Mouse (Mus musculus): ENCODE data around the gene Foxred2.
A peak's percentile ranks its signal among the peaks of the same experiment; 100 is the strongest.

The Foxred2 gene

DNA sequence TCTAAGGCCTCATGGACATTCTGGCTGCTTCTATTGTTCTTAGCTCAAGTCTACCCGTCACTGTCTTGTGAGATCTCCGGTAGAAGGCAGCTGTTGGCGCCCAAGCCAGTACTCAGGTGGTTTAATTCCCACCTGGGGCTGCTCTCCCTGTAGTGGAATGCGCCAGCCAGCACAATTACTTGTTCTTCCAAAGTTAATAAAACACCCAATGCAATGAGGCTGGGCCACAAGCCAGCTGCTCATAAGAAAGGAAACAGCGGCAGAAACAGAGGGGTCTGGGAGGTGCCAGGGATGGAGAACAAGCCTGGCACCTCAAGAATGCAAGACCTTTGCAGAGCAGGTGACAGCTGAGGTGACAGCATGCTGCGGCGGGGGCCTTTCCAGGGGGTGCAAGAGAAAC is 7.5 kb downstream of the Foxred2 start:
- DNase-seq (ENCODE audit: low spot score in 2 of 2), result no peak

DNA sequence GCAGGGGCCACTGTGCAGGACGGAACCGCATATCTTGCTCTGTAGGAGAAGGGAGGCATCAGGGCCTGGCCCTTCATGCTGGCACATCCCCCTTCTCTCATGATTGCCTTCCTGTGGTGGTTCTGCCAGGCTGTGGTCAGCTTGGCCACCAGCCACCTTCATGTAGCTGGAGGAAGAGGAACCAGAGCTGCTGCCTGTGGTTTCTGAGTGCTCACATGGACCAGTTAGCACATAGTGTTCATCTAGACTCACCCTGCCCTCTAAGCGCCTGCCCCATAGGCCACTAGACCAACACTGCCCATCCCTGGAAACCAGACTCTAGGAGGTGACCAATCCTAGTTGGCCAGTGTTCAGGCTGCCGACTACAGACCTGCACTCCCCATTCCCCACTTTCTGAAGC is 10.8 kb downstream of the Foxred2 start:
- peak; percentile 58 to 61 for DNase-seq (ENCODE audit: low spot score in 2 of 2)

DNA sequence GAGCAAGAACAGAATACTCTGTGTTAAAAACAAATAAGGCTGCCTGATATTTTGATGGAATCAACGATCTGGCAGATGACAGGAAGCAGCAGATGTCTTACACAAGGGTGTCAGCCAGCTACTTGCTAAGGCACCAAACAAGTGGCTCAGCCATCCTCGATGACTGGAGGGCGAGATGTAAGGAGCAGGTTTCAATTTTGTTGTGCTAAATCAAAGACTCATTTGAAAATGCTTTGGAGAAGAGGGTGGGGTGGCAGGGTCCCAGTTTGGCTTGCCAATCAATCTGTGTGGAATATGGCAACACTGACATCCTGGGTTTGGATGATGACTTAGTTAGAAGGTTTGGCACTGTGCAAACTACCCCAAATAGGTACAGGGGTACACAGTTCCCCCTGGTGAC is 15.0 kb downstream of the Foxred2 start:
- DNase-seq (ENCODE audit: low spot score in 2 of 2), result no peak

DNA sequence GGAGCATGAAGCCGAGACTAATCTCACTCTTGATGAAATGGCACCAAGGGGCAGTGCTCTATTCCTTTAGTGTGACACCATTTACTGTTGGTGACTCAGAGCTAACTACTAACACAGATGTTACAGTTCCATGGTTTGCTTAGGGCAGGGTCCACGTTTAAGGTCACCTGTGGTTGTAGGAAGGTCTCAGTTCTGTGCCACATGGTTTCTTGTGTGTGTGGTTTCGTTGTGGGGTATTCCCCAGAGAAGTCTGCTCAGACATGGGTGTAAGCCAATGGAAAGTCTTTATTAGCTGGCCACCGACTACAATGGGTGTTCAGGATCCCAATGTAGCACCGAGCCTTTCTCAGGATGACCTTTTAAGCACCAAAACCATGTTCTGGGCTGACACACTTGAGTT is 18.0 kb downstream of the Foxred2 start:
- DNase-seq (ENCODE audit: low spot score in 2 of 2), result no peak

DNA sequence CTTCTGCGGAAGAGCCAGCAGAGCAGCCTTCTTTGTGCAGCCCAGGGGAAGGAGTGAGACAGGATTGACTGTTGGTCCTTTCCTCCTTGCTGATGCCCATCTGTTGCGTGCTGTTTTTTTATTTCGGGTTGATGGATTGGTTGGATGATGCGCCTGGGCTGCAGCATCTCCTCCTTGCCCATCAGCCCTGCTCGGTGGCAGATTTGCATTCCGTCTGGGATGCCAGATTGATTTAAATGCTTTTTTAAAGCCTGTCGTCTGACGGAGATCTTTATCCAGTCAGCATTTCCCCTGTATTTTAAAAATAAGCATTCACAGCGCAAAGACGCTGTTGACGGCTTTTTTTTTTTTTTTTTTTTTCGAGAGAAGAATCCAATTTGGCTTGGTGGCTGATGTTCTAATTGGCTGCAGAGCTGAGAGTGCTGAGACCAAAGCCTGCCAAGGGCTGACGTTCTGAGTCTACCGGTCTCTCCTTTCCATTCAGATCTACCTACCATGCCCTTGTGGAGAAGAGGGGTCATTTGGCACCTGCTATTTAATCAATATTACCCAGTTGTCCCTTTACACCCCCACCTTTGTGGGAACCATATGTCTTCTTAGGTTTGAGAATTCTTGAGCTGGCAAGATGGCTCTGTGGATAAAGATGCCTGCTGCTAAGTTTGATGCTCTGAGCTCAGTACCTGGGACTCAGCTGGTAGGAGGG is 20.7 kb downstream of the Foxred2 start:
- peak; percentile 78 to 88 for DNase-seq (ENCODE audit: low spot score in 2 of 2)

DNA sequence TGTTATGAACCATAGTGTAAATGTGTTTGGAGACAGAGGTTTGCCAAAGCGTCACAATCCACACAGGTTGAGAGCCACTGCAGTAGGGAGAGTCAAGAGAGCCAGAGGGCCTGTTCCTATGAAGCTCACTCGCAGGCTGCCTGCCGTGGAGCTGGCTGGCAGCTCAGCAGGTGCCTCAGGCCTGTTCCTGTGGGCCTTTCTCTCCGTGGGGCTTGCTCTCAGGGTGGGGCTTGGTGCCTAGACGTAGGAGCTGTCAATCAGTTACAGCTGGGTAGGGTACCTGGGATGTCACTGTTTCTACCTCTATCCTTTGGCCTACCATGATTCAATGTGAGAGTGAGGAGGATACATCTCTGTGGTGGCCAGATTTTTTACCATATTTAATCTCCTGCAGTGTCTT is 21.6 kb downstream of the Foxred2 start:
- DNase-seq (ENCODE audit: low spot score in 2 of 2), result no peak

DNA sequence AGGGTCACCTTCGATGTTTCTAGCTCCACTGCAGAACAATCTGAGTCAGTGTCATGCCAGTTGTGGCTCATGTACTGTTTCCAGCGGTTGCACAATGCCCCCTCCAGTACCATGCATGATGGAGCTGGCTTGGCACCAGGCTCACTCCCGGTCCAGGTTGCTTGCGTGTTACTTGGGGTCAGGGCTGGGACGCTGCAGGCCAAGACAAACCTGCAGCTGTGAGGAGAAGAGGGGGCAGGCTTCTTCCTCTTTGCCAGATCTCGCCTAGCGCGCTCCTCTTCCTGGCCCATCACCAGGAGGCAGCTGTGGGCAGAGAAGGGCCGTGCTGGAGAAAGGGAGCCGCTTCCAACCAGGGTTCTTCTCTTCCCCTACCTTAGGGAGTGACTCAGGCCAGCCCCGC is 22.2 kb downstream of the Foxred2 start:
- DNase-seq (ENCODE audit: low spot score in 2 of 2), result peak; percentile 44 to 50

DNA sequence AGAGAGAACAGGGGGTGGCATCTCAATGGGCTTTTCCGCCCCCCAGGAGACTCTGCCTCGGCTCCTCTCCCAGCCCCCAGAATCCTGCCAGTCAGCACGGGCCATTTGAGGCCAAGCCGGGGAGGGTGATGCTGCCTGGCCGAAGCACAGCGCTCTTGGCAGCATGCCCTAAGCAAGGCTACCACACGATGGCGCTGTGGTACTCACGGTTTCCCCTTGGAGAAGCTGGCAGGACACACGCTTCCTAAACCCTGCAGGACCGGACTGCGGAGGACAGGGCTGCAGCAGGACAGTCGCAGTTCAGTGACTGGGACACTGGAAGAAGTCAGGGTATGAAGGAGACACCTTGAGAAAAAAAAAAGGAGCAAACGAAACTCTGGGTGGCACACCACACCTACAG is 22.8 kb downstream of the Foxred2 start:
- DNase-seq (ENCODE audit: low spot score in 2 of 2), result peak; percentile 97

DNA sequence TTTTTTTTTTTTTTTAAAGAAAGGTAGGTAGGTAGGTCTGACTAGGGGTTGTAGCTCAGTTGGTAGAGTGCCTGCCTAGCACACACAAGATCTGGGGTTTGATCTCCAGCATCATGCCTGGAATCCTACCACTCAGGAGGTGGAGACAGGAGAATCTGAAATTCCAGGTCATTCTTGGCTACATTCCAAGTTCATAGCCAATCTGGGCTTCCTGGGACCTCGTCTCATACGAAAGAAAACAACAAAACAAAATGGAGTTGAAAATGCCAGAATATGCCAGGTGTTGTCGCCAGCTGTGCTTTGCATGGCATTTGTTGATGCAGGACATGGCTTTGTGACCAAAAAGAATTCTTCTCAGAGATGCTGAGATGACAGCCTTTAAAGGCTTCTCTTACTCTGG is 23.3 kb downstream of the Foxred2 start:
- no peak for DNase-seq (ENCODE audit: low spot score in 2 of 2)

DNA sequence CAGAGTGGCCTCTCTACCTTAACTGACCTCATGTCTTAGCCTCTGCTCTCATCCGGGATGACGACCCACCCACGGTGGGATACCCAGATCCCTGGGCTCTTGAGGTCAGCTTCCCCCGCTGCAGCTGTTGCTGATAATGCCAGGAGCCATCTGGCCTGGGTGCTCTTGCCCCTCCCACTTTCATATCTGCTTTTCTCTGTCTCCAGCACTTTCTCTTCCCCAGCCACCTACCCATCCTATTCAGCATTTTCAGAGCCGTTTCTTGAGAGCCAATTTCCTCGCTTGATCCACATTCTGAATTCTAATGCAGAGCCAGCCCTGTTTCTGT is 24.9 kb downstream of the Foxred2 start:
- no peak for DNase-seq (ENCODE audit: low spot score in 2 of 2)

DNA sequence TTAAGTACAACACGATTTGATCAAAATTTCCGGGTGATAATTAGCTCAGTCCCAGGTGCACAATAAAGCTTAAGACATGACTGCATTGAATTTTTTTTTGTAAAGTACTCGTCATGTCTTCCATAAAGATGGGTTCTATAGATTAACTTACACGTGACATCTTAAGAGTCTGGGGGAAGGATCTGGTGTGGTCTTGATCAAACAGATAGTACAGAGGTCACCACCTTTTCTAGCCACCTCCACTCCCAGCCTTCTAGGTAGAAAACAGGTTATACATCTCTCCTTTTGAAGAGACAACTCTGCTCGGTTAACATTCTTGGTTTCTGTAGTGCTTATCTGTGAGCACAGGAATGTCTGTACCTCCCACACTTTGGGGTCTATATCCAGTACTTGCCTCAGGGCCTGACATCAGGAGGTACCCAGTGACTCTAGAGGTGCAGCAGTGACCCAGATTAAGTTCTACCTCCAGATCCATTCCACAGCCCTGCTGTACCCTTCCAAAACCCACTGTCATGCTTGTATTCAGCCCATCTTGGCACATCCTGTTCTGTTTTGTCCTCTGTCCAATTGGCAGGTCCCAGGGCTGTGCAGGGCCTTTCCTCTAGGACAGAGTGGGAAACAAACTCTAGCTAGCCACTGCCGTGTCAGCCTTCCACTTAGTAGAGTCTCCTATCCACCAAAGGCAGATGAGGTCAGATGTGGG is 25.4 kb downstream of the Foxred2 start:
- no peak for DNase-seq (ENCODE audit: low spot score in 2 of 2)

DNA sequence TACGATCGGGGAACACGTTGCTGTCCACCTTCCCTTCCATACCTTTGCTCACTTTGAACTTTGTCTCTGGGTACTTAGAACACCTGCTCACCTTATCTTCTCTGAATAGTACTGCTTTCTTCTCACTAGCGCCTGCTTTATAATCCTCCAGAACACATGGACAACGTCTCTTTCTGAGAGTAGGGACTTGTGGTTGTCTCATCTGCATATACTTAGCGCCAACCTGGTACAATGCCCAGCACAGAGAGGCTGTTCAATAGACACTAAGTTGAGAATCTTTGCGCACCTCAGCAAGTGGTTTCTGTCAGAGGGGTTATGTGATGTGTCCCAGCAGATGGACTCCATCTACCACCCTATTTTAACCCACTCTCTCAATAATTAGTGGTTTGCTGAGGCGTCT is 26.7 kb downstream of the Foxred2 start:
- DNase-seq (ENCODE audit: low spot score in 2 of 2), result no peak

DNA sequence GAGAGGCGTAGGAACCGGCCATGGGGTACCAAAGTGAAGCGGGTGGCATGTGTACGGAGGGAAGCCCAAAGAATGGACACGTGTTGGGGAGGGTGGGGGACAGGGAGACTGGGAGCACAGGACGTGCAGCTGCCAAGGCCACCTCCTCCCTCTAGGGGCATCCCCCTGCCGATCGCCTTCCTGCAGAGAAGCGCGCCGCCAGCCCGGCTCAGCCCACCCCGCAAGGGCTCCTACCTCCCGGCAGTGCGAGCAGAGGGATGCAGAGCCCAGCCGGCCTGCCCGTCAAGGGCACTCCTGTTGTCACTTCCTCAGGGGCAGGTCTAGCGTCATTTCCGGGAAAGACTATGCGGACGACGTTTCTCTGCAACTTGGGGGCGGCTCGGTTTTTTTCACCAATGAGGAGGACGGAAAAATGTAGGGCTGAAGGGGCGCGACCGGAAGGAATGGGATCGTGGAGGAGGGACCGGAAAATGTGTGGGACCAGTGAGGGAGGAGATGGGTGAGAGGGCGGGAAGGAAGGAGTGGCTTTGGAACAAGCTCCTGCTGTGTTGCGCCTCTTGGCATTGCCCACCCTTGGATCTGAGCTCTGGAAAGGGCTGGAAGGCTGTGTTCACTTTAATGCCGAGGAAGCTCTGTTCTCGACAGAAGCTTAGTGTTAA is 27.7 kb downstream of the Foxred2 start, which contains the start of gene Txn2:
TSS of gene Txn2 (minus strand) at position 334 of the 659 bp plus-strand sequence.
- DNase-seq (ENCODE audit: low spot score in 2 of 2), result peak; percentile 99

DNA sequence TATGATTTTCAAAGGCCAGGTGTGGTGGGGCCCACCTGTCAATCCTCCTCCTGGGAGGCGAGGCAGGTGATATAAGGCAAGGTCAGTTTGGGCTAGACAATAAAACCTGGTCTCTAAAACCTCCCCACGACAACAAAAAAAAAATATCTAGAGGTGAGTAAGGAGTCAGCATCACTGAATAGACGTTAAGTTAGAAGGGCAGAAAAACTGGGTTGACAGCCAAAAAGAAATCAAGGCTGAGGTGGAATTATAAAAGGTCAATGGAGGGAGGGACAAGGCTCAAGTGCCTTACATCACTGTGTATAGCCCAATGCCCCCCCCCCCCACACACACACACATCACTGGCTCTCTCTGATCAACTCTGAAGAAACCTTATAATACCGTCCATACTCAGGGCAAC is 28.4 kb downstream of the Foxred2 start:
- no peak for DNase-seq (ENCODE audit: low spot score in 2 of 2)

DNA sequence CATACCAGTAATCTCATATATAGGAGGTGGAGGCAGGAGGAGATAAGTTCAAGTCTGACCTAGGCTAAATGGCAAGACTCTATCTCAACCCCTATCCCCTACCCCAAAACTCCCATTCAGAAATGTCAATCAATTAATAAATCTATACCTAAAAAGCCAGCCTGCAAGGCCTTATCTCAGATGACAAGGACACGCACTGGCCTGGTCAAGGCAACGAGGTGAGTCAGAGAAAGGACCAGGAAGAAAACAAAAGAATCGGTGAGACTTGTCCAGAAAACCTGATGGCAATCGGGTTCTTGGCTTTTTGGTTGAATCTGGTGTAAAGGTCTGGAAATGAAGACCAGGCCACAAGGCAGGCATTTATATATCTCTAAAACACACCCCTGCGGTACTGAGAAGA is 29.6 kb downstream of the Foxred2 start:
- no peak for DNase-seq (ENCODE audit: low spot score in 2 of 2)

DNA sequence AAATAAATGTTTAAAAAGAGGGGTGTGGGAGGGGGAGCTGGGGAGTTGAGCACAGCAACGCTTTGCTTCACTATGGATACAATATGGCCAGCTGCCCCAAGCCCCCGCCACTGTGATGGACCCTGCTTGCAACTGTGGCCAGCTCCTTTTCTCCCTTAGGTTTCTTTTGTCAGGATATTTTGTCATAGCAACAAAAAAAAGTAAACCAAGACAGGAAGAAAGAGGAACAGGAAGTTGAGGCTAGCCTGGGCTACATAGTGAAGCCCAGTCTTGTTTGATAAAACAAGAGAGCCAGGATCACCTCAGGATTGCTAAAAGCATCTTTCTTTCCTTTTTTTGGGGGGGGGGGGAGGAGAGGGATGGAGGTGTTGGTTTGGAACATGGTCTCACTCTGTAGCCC is 31.3 kb downstream of the Foxred2 start:
- DNase-seq (ENCODE audit: low spot score in 2 of 2), result no peak

DNA sequence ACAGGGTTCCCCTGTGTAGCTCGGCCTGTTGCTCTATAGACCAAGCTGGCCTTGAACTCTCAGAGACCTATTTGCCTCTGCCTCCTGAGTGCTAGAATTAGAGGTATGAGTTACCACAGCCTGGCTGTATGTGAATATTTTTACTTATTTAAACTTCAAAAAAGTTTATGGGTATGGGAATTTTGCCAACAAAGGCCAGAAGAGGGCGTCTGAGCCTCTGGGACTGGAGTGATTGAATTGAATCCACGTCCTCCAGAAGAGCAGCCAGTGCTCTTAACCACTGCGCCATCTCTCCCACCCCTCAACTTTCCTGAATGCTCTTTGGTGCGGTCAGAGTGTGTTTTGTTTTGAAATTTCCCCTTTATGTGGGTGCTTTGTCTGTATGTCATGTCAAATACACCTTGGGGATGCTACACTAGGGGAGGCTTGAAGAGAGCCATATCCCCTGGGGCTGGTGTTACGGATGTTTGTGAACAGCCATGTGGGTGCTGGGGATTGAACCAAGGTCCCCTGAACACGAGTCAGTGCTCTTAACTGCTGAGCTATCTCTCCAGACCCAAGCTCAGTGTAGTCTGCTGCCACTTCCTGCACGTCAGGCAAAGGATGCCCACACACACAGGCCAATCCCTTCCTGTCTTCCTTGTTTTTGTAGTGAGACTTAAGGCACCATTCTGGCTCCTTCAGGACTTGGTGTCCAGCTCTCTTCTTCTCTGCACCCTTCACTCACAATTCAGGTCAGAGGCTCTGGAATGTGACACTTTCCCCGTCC is 33.1 kb downstream of the Foxred2 start:
- no peak for DNase-seq (ENCODE audit: low spot score in 2 of 2)

DNA sequence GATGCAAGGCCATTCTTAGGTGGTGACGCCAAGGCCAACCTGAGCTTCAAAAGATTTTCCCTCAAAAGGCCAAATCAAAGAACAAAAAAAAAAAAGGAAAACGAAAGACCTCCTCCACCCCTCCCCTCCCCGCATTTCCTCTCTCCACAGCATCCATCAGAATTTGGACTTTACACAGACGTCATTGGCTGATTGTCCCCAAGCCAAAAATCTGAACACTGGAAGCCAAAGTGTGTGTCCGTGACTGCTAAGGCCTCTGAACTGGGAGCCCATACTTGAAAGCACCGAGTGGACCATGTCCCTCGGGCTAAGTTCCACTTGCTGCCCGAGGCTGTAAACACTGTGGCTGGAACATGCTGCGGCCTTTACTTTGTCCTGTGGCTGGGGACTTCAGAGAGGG is 33.8 kb downstream of the Foxred2 start:
- no peak for DNase-seq (ENCODE audit: low spot score in 2 of 2)

DNA sequence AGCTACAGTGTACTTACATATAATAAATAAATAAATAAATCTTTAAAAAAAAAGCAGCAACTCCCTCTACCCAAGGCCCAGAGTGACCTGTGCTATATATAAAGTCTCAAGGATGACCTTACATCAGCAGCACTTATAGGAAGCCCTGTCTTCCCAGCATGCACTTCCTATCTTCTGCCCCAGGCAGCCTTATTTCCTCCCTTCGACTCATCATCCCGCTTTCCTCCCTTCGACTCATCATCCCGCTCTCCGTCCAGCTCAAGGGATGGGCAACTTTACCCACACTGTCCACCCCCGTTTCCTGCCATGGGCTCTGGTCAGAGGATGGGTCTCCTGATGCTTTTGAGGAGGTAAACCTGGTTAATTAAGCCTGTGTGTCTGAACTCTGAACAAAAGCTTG is 34.9 kb downstream of the Foxred2 start:
- DNase-seq (ENCODE audit: low spot score in 2 of 2), result no peak

DNA sequence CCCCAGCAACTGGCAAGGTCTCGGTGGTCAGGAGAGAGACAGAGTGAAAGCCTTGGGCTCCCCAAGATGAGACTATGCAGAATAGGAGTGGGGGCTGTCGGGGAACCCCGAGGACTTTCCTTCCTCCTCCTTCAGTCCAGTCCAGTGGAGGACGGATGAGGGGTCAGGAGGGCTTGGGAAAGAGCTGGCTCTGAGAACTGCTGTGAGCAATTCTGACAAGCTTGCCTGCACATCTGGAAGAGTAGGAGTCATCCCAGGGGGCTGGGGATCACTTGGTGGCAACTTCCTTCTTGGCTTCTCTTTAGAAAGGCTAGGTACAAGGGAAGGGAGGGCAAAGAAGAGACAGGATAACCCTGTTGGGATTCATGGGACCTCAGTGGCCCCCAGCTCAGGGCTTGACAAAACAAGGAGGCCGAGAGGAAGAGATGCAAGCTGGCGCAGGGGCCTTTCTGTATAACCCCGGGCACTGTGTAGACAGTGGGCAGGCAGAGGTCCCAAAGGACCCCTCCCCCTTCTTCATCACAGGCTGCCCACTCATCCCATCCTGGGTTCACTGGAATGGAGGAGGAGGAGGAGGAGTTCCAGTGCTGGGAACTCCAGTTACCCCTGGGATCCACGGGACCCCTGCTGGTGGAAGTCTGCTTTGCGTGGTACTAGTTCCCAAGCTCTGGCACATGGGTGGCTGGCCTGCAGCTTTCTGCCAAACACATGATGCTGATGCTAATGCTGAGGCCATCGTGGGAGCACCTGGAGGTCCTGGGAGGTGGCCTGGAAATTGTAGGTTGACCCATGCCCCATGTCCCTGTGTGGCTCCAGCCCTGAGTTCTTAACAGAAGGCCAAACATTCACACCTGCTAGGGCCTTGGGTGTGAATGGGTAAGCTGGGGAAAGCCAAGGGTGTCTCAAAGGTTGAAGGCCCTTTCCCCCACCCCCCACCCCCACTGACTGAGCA is 35.7 kb downstream of the Foxred2 start:
- no peak for DNase-seq (ENCODE audit: low spot score in 2 of 2)

DNA sequence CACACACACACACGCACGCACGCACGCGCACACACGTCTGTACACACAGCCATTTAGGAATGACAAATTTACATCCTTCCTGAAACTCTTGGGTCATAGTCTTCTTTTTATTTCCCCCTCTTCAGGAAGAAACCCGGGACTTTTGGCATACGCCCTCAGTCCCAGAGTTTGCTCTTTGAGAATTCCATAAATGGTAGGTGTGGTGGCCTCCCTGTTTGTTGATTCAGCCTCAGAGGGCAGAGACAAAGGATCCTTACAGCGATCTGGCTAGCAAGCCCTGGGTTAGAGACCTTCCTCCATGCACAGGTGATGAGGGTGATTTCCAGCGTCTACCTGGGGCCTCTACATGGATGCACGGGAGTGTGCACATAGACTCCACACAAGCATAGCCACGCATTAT is 37.1 kb downstream of the Foxred2 start:
- DNase-seq (ENCODE audit: low spot score in 2 of 2), result no peak
